Mouse (Mus musculus): Measurements from ENCODE around the gene Fscn2. TPM values are rescaled to one million over a fixed set of nuclear protein-coding genes. Genes with fewer than 3 reads are reported as not detected.
"Not testable (repeated sequence)": the region's sequence is repeated elsewhere in the genome, so short reads cannot be mapped to it uniquely, and the experiment has no call there.

Fscn2 gene
- total RNA-seq, 2 experiments from 2014 or later, result 0.33 TPM; not detected in 1

- DNase-seq (ENCODE audit: low spot score in 2 of 2), result no peak
These were observed 34.3 kb downstream of the Fscn2 start for GRCm38 (mm10) chr11:120395661-120396060.

GRCm38 (mm10) chr11:120397602-120398001 lies 36.3 kb downstream of the Fscn2 start:
- no peak for DNase-seq (ENCODE audit: low spot score in 2 of 2)

- DNase-seq (ENCODE audit: low spot score in 2 of 2), result no peak
These were observed 38.0 kb downstream of the Fscn2 start for GRCm38 (mm10) chr11:120399319-120399718.

GRCm38 (mm10) chr11:120404814-120405213 lies 43.5 kb downstream of the Fscn2 start:
- no peak for DNase-seq (ENCODE audit: low spot score in 2 of 2)

DNA sequence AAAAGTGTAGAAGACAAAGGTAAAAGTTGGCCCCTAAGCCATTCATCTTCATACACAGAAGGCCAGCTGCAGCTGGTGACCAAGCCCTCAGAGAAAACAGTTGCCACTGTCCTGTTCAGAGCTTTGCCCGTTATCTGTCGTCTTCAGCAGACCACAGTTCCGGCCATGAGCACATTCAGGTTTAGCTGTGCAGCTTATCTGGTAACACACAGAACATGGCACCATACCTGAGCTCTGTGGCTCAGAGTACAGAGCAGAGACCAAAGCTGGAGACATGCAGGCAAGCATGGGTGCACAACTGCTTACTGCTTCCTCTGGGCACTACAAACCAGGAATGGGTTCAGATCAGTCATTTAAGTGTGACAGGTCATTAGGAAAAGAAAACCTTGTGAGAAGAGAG lies 44.5 kb downstream of the Fscn2 start:
- DNase-seq (ENCODE audit: low spot score in 2 of 2), result no peak

DNA sequence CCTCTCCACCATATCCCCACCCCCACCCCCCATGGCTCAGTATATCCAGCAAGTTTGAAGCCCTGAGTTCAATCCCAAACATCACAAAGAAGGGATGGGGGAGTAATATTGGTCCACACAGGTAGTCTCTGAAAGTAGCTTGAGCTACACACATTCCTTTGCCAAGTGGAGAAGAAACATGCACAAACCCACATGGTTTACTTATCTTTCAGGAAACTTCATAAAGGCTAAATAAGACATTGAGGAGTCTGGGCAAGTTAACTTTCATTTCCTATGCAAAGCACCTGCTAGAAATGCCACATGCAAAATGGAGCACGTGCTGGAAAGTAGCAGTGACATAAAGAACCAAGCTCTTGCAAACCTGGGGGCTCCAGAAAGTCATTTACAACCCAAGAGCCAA lies 45.1 kb downstream of the Fscn2 start:
- no peak for DNase-seq (ENCODE audit: low spot score in 2 of 2)

GRCm38 (mm10) chr11:120413621-120414020 lies 52.3 kb downstream of the Fscn2 start:
- DNase-seq (ENCODE audit: low spot score in 2 of 2), result not testable (repeated sequence)

Small RNAs within 50 kb of the gene (microRNA-seq; reads per million reads assigned to microRNA genes)
- gene Gm23419 (ENCODE audit: borderline number of aligned reads in 2 of 2), result 0 reads per million in 2 experiments
- 0.95 to 1.2 reads per million in 2 experiments for gene Mir6935 (ENCODE audit: borderline number of aligned reads in 2 of 2)

Other genes with a start within 250 kb of the Fscn2 start
- 100 to 1,000 TPM; 147 to 177 TPM for gene Slc38a10, start 210.2 kb upstream of the Fscn2 start, total RNA-seq (2021)
- 1 to 10 TPM; 7.8 to 8.9 TPM for gene Bahcc1, start 128.6 kb upstream of the Fscn2 start, total RNA-seq (2021)
- 1,000 to 10,000 TPM in 1 of 2 experiments, 100 to 1,000 TPM in 1; 972 to 2,157 TPM for gene Actg1, start 13.0 kb upstream of the Fscn2 start, total RNA-seq (2021)
- 10 to 100 TPM; 15.1 to 19.7 TPM for gene Faap100, start 17.2 kb downstream of the Fscn2 start, total RNA-seq (2021)
- 10 to 100 TPM; 85.2 to 95.8 TPM for gene Nploc4, start 76.2 kb downstream of the Fscn2 start, total RNA-seq (2021)
- gene Tspan10, start 81.1 kb downstream of the Fscn2 start, total RNA-seq (2021), result 1 to 10 TPM in 1 of 2 experiments, not detected in 1; 4.5 TPM
- under 1 TPM in 1 of 2 experiments, not detected in 1; 0.27 TPM for gene Pde6g, start 92.0 kb downstream of the Fscn2 start, total RNA-seq (2021)
- gene Oxld1, start 96.5 kb downstream of the Fscn2 start, total RNA-seq (2021), result 10 to 100 TPM; 19.8 to 30.4 TPM
- 10 to 100 TPM; 36.0 to 37.3 TPM for gene Ccdc137, start 96.6 kb downstream of the Fscn2 start, total RNA-seq (2021)
- 10 to 100 TPM; 21.5 to 22.3 TPM for gene Arl16, start 106.1 kb downstream of the Fscn2 start, total RNA-seq (2021)
- gene Mrpl12, start 123.1 kb downstream of the Fscn2 start, total RNA-seq (2021), result 100 to 1,000 TPM; 104 to 140 TPM
- 100 to 1,000 TPM in 1 of 2 experiments, 10 to 100 TPM in 1; 97.2 to 106 TPM for gene Slc25a10, start 130.3 kb downstream of the Fscn2 start, total RNA-seq (2021)
- 1 to 10 TPM in 1 of 2 experiments, under 1 TPM in 1; 0.96 to 3.0 TPM for gene Gcgr, start 169.2 kb downstream of the Fscn2 start, total RNA-seq (2021)
- 10 to 100 TPM; 46.6 to 57.8 TPM for gene Mcrip1, start 188.2 kb downstream of the Fscn2 start, total RNA-seq (2021)
- 1 to 10 TPM in 1 of 2 experiments, under 1 TPM in 1; 0.42 to 1.1 TPM for gene Ppp1r27, start 189.6 kb downstream of the Fscn2 start, total RNA-seq (2021)
- 100 to 1,000 TPM; 440 to 468 TPM for gene P4hb, start 211.7 kb downstream of the Fscn2 start, total RNA-seq (2021)
- gene Arhgdia, start 220.1 kb downstream of the Fscn2 start, total RNA-seq (2021), result 100 to 1,000 TPM; 326 to 340 TPM
- gene Alyref, start 236.8 kb downstream of the Fscn2 start, total RNA-seq (2021), result 10 to 100 TPM; 80.7 to 92.4 TPM
- gene Anapc11, start 236.9 kb downstream of the Fscn2 start, total RNA-seq (2021), result 10 to 100 TPM; 75.5 to 95.4 TPM
- gene Npb, start 246.9 kb downstream of the Fscn2 start, total RNA-seq (2021), result 1 to 10 TPM in 1 of 2 experiments, not detected in 1; 1.2 TPM

All from adrenal gland, adult 18-20 months (tissue).